Mouse (Mus musculus): ENCODE results near the gene Smg7.

- TF ChIP-seq CTCF (IDR thresholded peaks at IDR 0.05; ENCODE audit: borderline replicate concordance, insufficient read depth, low read length) (no peak), POLR2A (IDR thresholded peaks at IDR 0.05; ENCODE audit: low read depth, low read length) (no peak)
These were observed 102.5 kb downstream of the Smg7 start, which contains the start of gene Ncf2 for GRCm38 (mm10) chr1:152799897-152800296.

Measured in embryonic fibroblast, embryonic 13.5 days (primary cell).